ENCODE assay signal across 16 mouse cellular contexts in genomic region chr1:89892281-89892680, GRCm38 (mm10). TPM values are rescaled to one million over a fixed set of nuclear protein-coding genes. Genes with fewer than 3 reads are reported as not detected.
DNase-seq lines count a peak whose midpoint lies in the region; ATAC-seq and TF ChIP-seq lines count a peak whose summit lies in the region.
"Had no signal": no experiment of that assay in that cellular context is flagged by ENCODE, and none has a peak within 500 bp of the region (broad histone marks: within the 10 kb centered on the region; RNA-seq: fewer than 3 reads in every experiment).

No protein-coding gene starts in this region.

- H3K9me3 ChIP-seq in lung, embryonic 14.5 days (ENCODE audit: low read depth, low read length): no peaks in the 10 kb centered on the region
- H3K9me3 ChIP-seq: embryonic facial prominence, embryonic 12.5 days; forebrain, embryonic 10.5 days had no signal

- no peak; the same call in 1 of the 2 replicates for ATAC-seq in lung, embryonic 14.5 days (ENCODE audit: insufficient read depth)
- ATAC-seq: activated CD4-positive, CD25-positive, alpha-beta regulatory T cell, adult 4 months; liver, postnatal 0 days had no signal

- WGBS in lung, embryonic 14.5 days: 48% methylated on average over 7 of the region's 7 CpGs

- H3K27ac ChIP-seq in lung, embryonic 14.5 days (ENCODE audit: low read depth): no peak overlapping the region
- H3K27ac ChIP-seq: embryonic facial prominence, embryonic 12.5 days; forebrain, embryonic 10.5 days; left cerebral cortex, adult 2 months had no signal

- H3K9ac ChIP-seq in lung, embryonic 14.5 days: no peak overlapping the region
- H3K9ac ChIP-seq: embryonic facial prominence, embryonic 12.5 days; liver, postnatal 0 days had no signal

- no peaks in the 10 kb centered on the region for H3K27me3 ChIP-seq in lung, embryonic 14.5 days (ENCODE audit: insufficient read depth, low read length)
- H3K27me3 ChIP-seq: embryonic facial prominence, embryonic 12.5 days had no signal

- peaks cover 29% of the 10 kb centered on the region for H3K36me3 ChIP-seq in lung, embryonic 14.5 days (ENCODE audit: insufficient read depth)

- H3K4me1 ChIP-seq in lung, embryonic 14.5 days (ENCODE audit: insufficient read depth): no peaks in the 10 kb centered on the region
- H3K4me1 ChIP-seq: embryonic facial prominence, embryonic 12.5 days had no signal

- no peak overlapping the region for H3K4me3 ChIP-seq in lung, embryonic 14.5 days (ENCODE audit: low read depth, low read length)
- H3K4me3 ChIP-seq: embryonic facial prominence, embryonic 12.5 days; forebrain, embryonic 10.5 days; left cerebral cortex, adult 2 months had no signal

- TF ChIP-seq CTCF in lung, embryonic 14.5 days (IDR thresholded peaks at IDR 0.05; ENCODE audit: low read depth): no peak

- peak; percentile 29 for DNase-seq in lung, embryonic 14.5 days
- no peak for DNase-seq in lung, postnatal 36 days
- peak; percentile 65 for DNase-seq in embryo, embryonic 11 days
- peak; percentile 65 for DNase-seq in mesoderm, embryonic 11.5 days (ENCODE audit: low read depth, low spot score)
- peak; percentile 46 for DNase-seq in retina, postnatal 1 day
- no peak for DNase-seq in cerebellum, postnatal 4 days (ENCODE audit: low spot score in 2 of 2)
- no peak for DNase-seq in cerebellum, adult 9-10 months
- DNase-seq: cerebellum, adult 8-10 months; gastrocnemius, postnatal 10 days; kidney, adult 2 months; liver, postnatal 0 days had no signal

- no peak overlapping the region for H3K4me2 ChIP-seq in lung, embryonic 14.5 days
- H3K4me2 ChIP-seq: embryonic facial prominence, embryonic 12.5 days had no signal

RNA-seq across cellular contexts. Expression of gene Gbx2, which starts 38.7 kb away (rescaled TPM):
- polyA plus RNA-seq in lung, embryonic 14.5 days (2014; fragmentation: Nextera tagmentation; extraction: Ambion mirVana): 0.11 and 0.17 TPM in 2 replicates
- polyA plus RNA-seq: activated CD4-positive, CD25-positive, alpha-beta regulatory T cell, adult 4 months; kidney, adult 2 months; urinary bladder, adult 2 months had no signal

Comparison
In these comparisons a context has a peak if more than half of its experiments do, and no peak if none do; other contexts are left out.
1. DNase-seq: peak in lung, embryonic 14.5 days (single experiment), embryo, embryonic 11 days (single experiment), mesoderm, embryonic 11.5 days (single experiment) and retina, postnatal 1 day (single experiment); none in lung, postnatal 36 days (single experiment), cerebellum, postnatal 4 days (0 of 2) and cerebellum, adult 9-10 months (single experiment).